Mouse (Mus musculus): Measurements from ENCODE around the gene Rnpep. TPM values are rescaled to one million over a fixed set of nuclear protein-coding genes. Genes with fewer than 3 reads are reported as not detected.

Rnpep gene
- polyA plus RNA-seq, 1 experiment from 2014 or later, result 129 TPM

- no peaks in the 10 kb centered on the region for H3K4me1 ChIP-seq (replicated peaks; ENCODE audit: control insufficient read depth, insufficient read depth, low read length)
- ATAC-seq (replicated peaks; ENCODE audit: low FRiP score, low TSS enrichment, low read depth), result no peak
- no peaks in the 10 kb centered on the region for H3K9me3 ChIP-seq (ENCODE audit: control insufficient read depth, low read length)
- 85% methylated on average over 10 of the region's 10 CpGs for WGBS
- peaks cover 75% of the 10 kb centered on the region for H3K36me3 ChIP-seq (ENCODE audit: control insufficient read depth, insufficient read depth, low read length)
- no peak for DNase-seq (ENCODE audit: low spot score)
- H3K4me3 ChIP-seq (ENCODE audit: low read depth, low read length), result no peak overlapping the region
- no peaks in the 10 kb centered on the region for H3K27me3 ChIP-seq (replicated peaks; ENCODE audit: control insufficient read depth, insufficient read depth, low read length)
- no peak overlapping the region for H3K9ac ChIP-seq (ENCODE audit: low read length)
- H3K27ac ChIP-seq (ENCODE audit: low read depth), result no peak overlapping the region
- no peak overlapping the region for H3K4me2 ChIP-seq (ENCODE audit: low read length)
Measured at GRCm38 (mm10) chr1:135267663-135268446, 16.0 kb downstream of the Rnpep start.

- H3K4me3 ChIP-seq (ENCODE audit: low read depth, low read length), result no peak overlapping the region
- H3K27ac ChIP-seq (ENCODE audit: low read depth), result peak overlapping the region; percentile 60; the same call in 1 of the 2 replicates
- no peak overlapping the region for H3K4me2 ChIP-seq (ENCODE audit: low read length)
- no peaks in the 10 kb centered on the region for H3K9me3 ChIP-seq (ENCODE audit: control insufficient read depth, low read length)
- H3K36me3 ChIP-seq (ENCODE audit: control insufficient read depth, insufficient read depth, low read length), result peaks cover 71% of the 10 kb centered on the region
- no peaks in the 10 kb centered on the region for H3K27me3 ChIP-seq (replicated peaks; ENCODE audit: control insufficient read depth, insufficient read depth, low read length)
- DNase-seq (ENCODE audit: low spot score) (no peak), ATAC-seq (replicated peaks; ENCODE audit: low FRiP score, low TSS enrichment, low read depth) (peak; percentile 31; the same call in 1 of the 2 replicates)
- WGBS, result 63% methylated on average over 5 of the region's 5 CpGs
- H3K9ac ChIP-seq (ENCODE audit: low read length), result no peak overlapping the region
- no peaks in the 10 kb centered on the region for H3K4me1 ChIP-seq (replicated peaks; ENCODE audit: control insufficient read depth, insufficient read depth, low read length)
Measured at GRCm38 (mm10) chr1:135265834-135266233, 18.1 kb downstream of the Rnpep start.

- peaks cover 12% of the 10 kb centered on the region for H3K4me1 ChIP-seq (replicated peaks; ENCODE audit: control insufficient read depth, insufficient read depth, low read length)
- WGBS, result 81% methylated on average over 9 of the region's 9 CpGs
- H3K4me2 ChIP-seq (ENCODE audit: low read length), result no peak overlapping the region
- H3K4me3 ChIP-seq (ENCODE audit: low read depth, low read length), result no peak overlapping the region
- no peak for ATAC-seq (replicated peaks; ENCODE audit: low FRiP score, low TSS enrichment, low read depth)
- H3K9me3 ChIP-seq (ENCODE audit: control insufficient read depth, low read length), result no peaks in the 10 kb centered on the region
- H3K27me3 ChIP-seq (replicated peaks; ENCODE audit: control insufficient read depth, insufficient read depth, low read length), result no peaks in the 10 kb centered on the region
- H3K9ac ChIP-seq (ENCODE audit: low read length), result no peak overlapping the region
- H3K36me3 ChIP-seq (ENCODE audit: control insufficient read depth, insufficient read depth, low read length), result peaks cover 62% of the 10 kb centered on the region
- DNase-seq (ENCODE audit: low spot score), result no peak
- H3K27ac ChIP-seq (ENCODE audit: low read depth), result no peak overlapping the region
Measured at GRCm38 (mm10) chr1:135263316-135263715, 20.6 kb downstream of the Rnpep start.

- Histone ChIP-seq H3K36me3 (ENCODE audit: control insufficient read depth, insufficient read depth, low read length) (peaks cover 52% of the 10 kb centered on the region), H3K9me3 (ENCODE audit: control insufficient read depth, low read length) (no peaks in the 10 kb centered on the region), H3K4me3 (ENCODE audit: low read depth, low read length) (no peak overlapping the region), H3K27me3 (replicated peaks; ENCODE audit: control insufficient read depth, insufficient read depth, low read length) (no peaks in the 10 kb centered on the region), H3K4me2 (ENCODE audit: low read length) (no peak overlapping the region), H3K27ac (ENCODE audit: low read depth) (no peak overlapping the region), H3K4me1 (replicated peaks; ENCODE audit: control insufficient read depth, insufficient read depth, low read length) (peaks cover 12% of the 10 kb centered on the region), H3K9ac (ENCODE audit: low read length) (no peak overlapping the region)
- DNase-seq (ENCODE audit: low spot score) (no peak), ATAC-seq (replicated peaks; ENCODE audit: low FRiP score, low TSS enrichment, low read depth) (no peak)
- WGBS, result 94% methylated on average over 3 of the region's 3 CpGs
Measured at GRCm38 (mm10) chr1:135262329-135262728, 21.6 kb downstream of the Rnpep start.

GRCm38 (mm10) chr1:135260931-135261330 is 23.0 kb downstream of the Rnpep start:
- Histone ChIP-seq H3K4me1 (replicated peaks; ENCODE audit: control insufficient read depth, insufficient read depth, low read length) (peaks cover 12% of the 10 kb centered on the region), H3K9ac (ENCODE audit: low read length) (no peak overlapping the region), H3K27ac (ENCODE audit: low read depth) (peak overlapping the region; percentile 43), H3K9me3 (ENCODE audit: control insufficient read depth, low read length) (no peaks in the 10 kb centered on the region), H3K4me2 (ENCODE audit: low read length) (no peak overlapping the region), H3K36me3 (ENCODE audit: control insufficient read depth, insufficient read depth, low read length) (peaks cover 38% of the 10 kb centered on the region), H3K27me3 (replicated peaks; ENCODE audit: control insufficient read depth, insufficient read depth, low read length) (no peaks in the 10 kb centered on the region), H3K4me3 (ENCODE audit: low read depth, low read length) (no peak overlapping the region)
- ATAC-seq (replicated peaks; ENCODE audit: low FRiP score, low TSS enrichment, low read depth), result peak; percentile 16; the same call in 1 of the 2 replicates
- 57% methylated on average over 6 of the region's 6 CpGs for WGBS
- DNase-seq (ENCODE audit: low spot score), result no peak

GRCm38 (mm10) chr1:135259128-135259436 is 24.8 kb downstream of the Rnpep start:
- WGBS, result 1% methylated on average over 10 of the region's 10 CpGs
- peak overlapping the region; percentile 39; the same call in 1 of the 2 replicates for H3K9ac ChIP-seq (ENCODE audit: low read length)

GRCm38 (mm10) chr1:135258380-135259127 is 25.3 kb downstream of the Rnpep start, which contains the start of gene Elf3:
Gene Elf3 (minus strand): TSS chr1:135258568.
- Histone ChIP-seq H3K4me2 (ENCODE audit: low read length) (peak within 1 kb of the TSS; percentile 53), H3K27ac (ENCODE audit: low read depth) (peak within 1 kb of the TSS; percentile 78), H3K27me3 (replicated peaks; ENCODE audit: control insufficient read depth, insufficient read depth, low read length) (no peaks in the 10 kb centered on the region), H3K36me3 (ENCODE audit: control insufficient read depth, insufficient read depth, low read length) (peaks cover 21% of the 10 kb centered on the region), H3K4me3 (ENCODE audit: low read depth, low read length) (peak within 1 kb of the TSS; percentile 34), H3K4me1 (replicated peaks; ENCODE audit: control insufficient read depth, insufficient read depth, low read length) (peaks cover 12% of the 10 kb centered on the region), H3K9me3 (ENCODE audit: control insufficient read depth, low read length) (no peaks in the 10 kb centered on the region), H3K9ac (ENCODE audit: low read length) (peak within 1 kb of the TSS; percentile 39)
- WGBS, result 8% methylated on average over 19 of the region's 19 CpGs
- ATAC-seq (replicated peaks; ENCODE audit: low FRiP score, low TSS enrichment, low read depth) (peak; percentile 88), DNase-seq (ENCODE audit: low spot score) (peak; percentile 85)

More at GRCm38 (mm10) chr1:135259128-135259436, 24.8 kb downstream of the Rnpep start:
- no peaks in the 10 kb centered on the region for H3K27me3 ChIP-seq (replicated peaks; ENCODE audit: control insufficient read depth, insufficient read depth, low read length)
- peaks cover 12% of the 10 kb centered on the region for H3K4me1 ChIP-seq (replicated peaks; ENCODE audit: control insufficient read depth, insufficient read depth, low read length)
- DNase-seq (ENCODE audit: low spot score) (peak; percentile 92), ATAC-seq (replicated peaks; ENCODE audit: low FRiP score, low TSS enrichment, low read depth) (peak; percentile 69)
- no peaks in the 10 kb centered on the region for H3K9me3 ChIP-seq (ENCODE audit: control insufficient read depth, low read length)
- H3K4me3 ChIP-seq (ENCODE audit: low read depth, low read length), result peak overlapping the region; percentile 34
- peaks cover 26% of the 10 kb centered on the region for H3K36me3 ChIP-seq (ENCODE audit: control insufficient read depth, insufficient read depth, low read length)
- peak overlapping the region; percentile 78 for H3K27ac ChIP-seq (ENCODE audit: low read depth)
- H3K4me2 ChIP-seq (ENCODE audit: low read length), result peak overlapping the region; percentile 53

GRCm38 (mm10) chr1:135256299-135256698 is 27.6 kb downstream of the Rnpep start:
- 66% methylated on average over 6 of the region's 6 CpGs for whole genome bisulfite sequencing
- Histone ChIP-seq H3K4me3 (ENCODE audit: low read depth, low read length) (peak overlapping the region; percentile 34), H3K27me3 (replicated peaks; ENCODE audit: control insufficient read depth, insufficient read depth, low read length) (no peaks in the 10 kb centered on the region), H3K4me2 (ENCODE audit: low read length) (peak overlapping the region; percentile 46), H3K9ac (ENCODE audit: low read length) (peak overlapping the region; percentile 39), H3K36me3 (ENCODE audit: control insufficient read depth, insufficient read depth, low read length) (peaks cover 6% of the 10 kb centered on the region; the same call in 1 of the 2 replicates), H3K4me1 (replicated peaks; ENCODE audit: control insufficient read depth, insufficient read depth, low read length) (peaks cover 12% of the 10 kb centered on the region), H3K9me3 (ENCODE audit: control insufficient read depth, low read length) (no peaks in the 10 kb centered on the region), H3K27ac (ENCODE audit: low read depth) (no peak overlapping the region)
- no peak for ATAC-seq (replicated peaks; ENCODE audit: low FRiP score, low TSS enrichment, low read depth)
- DNase-seq (ENCODE audit: low spot score), result peak; percentile 71
